Mouse (Mus musculus) limb, embryonic 15.5 days (tissue): ENCODE results near the gene Baiap2. TPM values are rescaled to one million over a fixed set of nuclear protein-coding genes. Genes with fewer than 3 reads are reported as not detected.

Experiments
- ATAC-seq: fragments of 200-750 bp; cut with Nextera tagmentation; 2 replicates; pipeline ENCODE4 v1.8.0; 2017; ENCODE audit warnings: low read depth, moderate TSS enrichment; ENCODE audit not compliant: insufficient number of reproducible peaks, low FRiP score, low TSS enrichment
- H3K27ac ChIP-seq: fragments of 300-500 bp; sonication (generic); 2 replicates; pipeline ENCODE4 v1.5.1; 2015; ENCODE audit warnings: moderate library complexity, mild to moderate bottlenecking, inconsistent platforms
- H3K27me3 ChIP-seq: fragments of 300-500 bp; sonication (generic); 2 replicates; pipeline ENCODE4 v1.6.1; 2015; ENCODE audit warnings: inconsistent platforms
- H3K36me3 ChIP-seq: fragments of 300-500 bp; sonication (generic); 2 replicates; pipeline ENCODE4 v1.6.1; 2015; ENCODE audit warnings: inconsistent platforms
- H3K4me1 ChIP-seq: fragments of 300-500 bp; sonication (generic); 2 replicates; pipeline ENCODE4 v1.6.1; 2015; ENCODE audit warnings: inconsistent platforms
- H3K4me2 ChIP-seq: fragments of 300-500 bp; sonication (generic); 2 replicates; pipeline ENCODE4 v1.6.1; 2015; ENCODE audit warnings: mild to moderate bottlenecking, inconsistent platforms
- H3K4me3 ChIP-seq: fragments of 300-500 bp; sonication (generic); 2 replicates; pipeline ENCODE4 v1.5.1; 2015; ENCODE audit warnings: mild to moderate bottlenecking, inconsistent platforms
- H3K9ac ChIP-seq: fragments of 300-500 bp; sonication (generic); 2 replicates; pipeline ENCODE4 v1.6.1; 2015; ENCODE audit warnings: inconsistent platforms
- H3K9me3 ChIP-seq: fragments of 300-500 bp; sonication (generic); 2 replicates; pipeline ENCODE4 v1.6.1; 2016; ENCODE audit warnings: inconsistent platforms
- WGBS: fragments of 180-500 bp; shearing (Covaris S2); methylation state at CpG from one replicate; pipeline ENCODE4 v1.1.7; 2015; 5-methylcytosine and 5-hydroxymethylcytosine counted together
- microRNA counts: library from miRNA; unstranded; fragments of <30 nt; microRNA quantifications from one replicate; lab custom pipeline; 2016
- microRNA-seq: library from miRNA; unstranded; fragments of <30 nt; microRNA quantifications from one replicate; pipeline ENCODE4, GENCODE M21; 2016
- polyA plus RNA-seq: library from polyadenylated mRNA; unstranded; fragments of >200 nt; fragmentation: Nextera tagmentation; extraction: Ambion mirVana; gene quantifications from 2 replicates; pipeline ENCODE4 v1.2.1, GENCODE M21; 2015

Baiap2 gene
- polyA plus RNA-seq, 1 experiment from 2014 or later: 40.2 TPM

- no peak overlapping the region for H3K4me2 ChIP-seq
- no peak overlapping the region for H3K27ac ChIP-seq
- no peak for ATAC-seq
- peaks cover 8% of the 10 kb centered on the region for H3K4me1 ChIP-seq
- H3K9ac ChIP-seq: no peak overlapping the region
- WGBS: 89% methylated on average over 4 of the region's 4 CpGs
- H3K27me3 ChIP-seq: peaks cover 8% of the 10 kb centered on the region; the same call in 1 of the 2 replicates
- no peaks in the 10 kb centered on the region for H3K9me3 ChIP-seq
- no peaks in the 10 kb centered on the region for H3K36me3 ChIP-seq
- H3K4me3 ChIP-seq: no peak overlapping the region
These were observed 111.3 kb downstream of the Baiap2 start for GRCm38 (mm10) chr11:120053846-120054245.

GRCm38 (mm10) chr11:120055953-120056732 lies 113.6 kb downstream of the Baiap2 start:
- H3K9ac ChIP-seq: no peak overlapping the region

More at GRCm38 (mm10) chr11:120055953-120056732, 113.6 kb downstream of the Baiap2 start:
- Histone ChIP-seq H3K4me2 (no peak overlapping the region), H3K4me3 (no peak overlapping the region), H3K9me3 (no peaks in the 10 kb centered on the region), H3K27ac (no peak overlapping the region), H3K36me3 (no peaks in the 10 kb centered on the region), H3K27me3 (no peaks in the 10 kb centered on the region), H3K4me1 (peaks cover 6% of the 10 kb centered on the region)
- no peak for ATAC-seq
- WGBS: 78% methylated on average over 12 of the region's 12 CpGs

MicroRNA genes within 50 kb of the gene (microRNA counts, 519-probe panel; counts per million panel counts)
- 2,684 counts per million, percentile 58 among the panel's probes with 10 or more counts for microRNA mmu-miR-338-3p (lab: Ali Mortazavi, UCI)
- microRNA mmu-miR-338-5p (lab: Ali Mortazavi, UCI): 1,902 counts per million, percentile 31 among the panel's probes with 10 or more counts

Small RNAs within 50 kb of the gene (microRNA-seq; reads per million reads assigned to microRNA genes)
- gene Mir3065 (not detected), gene Mir338 (not detected)

Other genes starting within 250 kb of the Baiap2 start
- gene Chmp6, start 29.3 kb upstream of the Baiap2 start, polyA plus RNA-seq: 97.2 and 101 TPM in 2 replicates
- 6.1 and 7.1 TPM in 2 replicates for gene Aatk, start 104.4 kb downstream of the Baiap2 start, polyA plus RNA-seq
- gene Cep131, start 144.1 kb downstream of the Baiap2 start, polyA plus RNA-seq: 20.9 and 21.3 TPM in 2 replicates
- gene Tepsin, start 156.0 kb downstream of the Baiap2 start, polyA plus RNA-seq: 17.8 TPM in 2 replicates
- 67.0 and 76.6 TPM in 2 replicates for gene Ndufaf8, start 156.2 kb downstream of the Baiap2 start, polyA plus RNA-seq
- 96.1 and 101 TPM in 2 replicates for gene Slc38a10, start 208.6 kb downstream of the Baiap2 start, polyA plus RNA-seq